Mouse (Mus musculus) neural tube, embryonic 15.5 days (tissue): ENCODE results near the gene Tenm3. TPM values are rescaled to one million over a fixed set of nuclear protein-coding genes. Genes with fewer than 3 reads are reported as not detected.

ENCODE experiments used
- ATAC-seq: fragments of 200-750 bp; cut with Nextera tagmentation; 2 replicates; pipeline ENCODE4 v1.8.0; 2017; ENCODE audit warnings: mild to moderate bottlenecking, moderate TSS enrichment, moderate library complexity; ENCODE audit not compliant: low FRiP score
- H3K27ac ChIP-seq: fragments of 300-500 bp; sonication (generic); replicated peaks from 2 replicates; pipeline ENCODE4 v1.5.1; 2015; ENCODE audit warnings: mild to moderate bottlenecking, inconsistent platforms
- H3K27me3 ChIP-seq: fragments of 300-500 bp; sonication (generic); replicated peaks from 2 replicates; pipeline ENCODE4 v1.6.1; 2015; ENCODE audit warnings: inconsistent platforms
- H3K36me3 ChIP-seq: fragments of 300-500 bp; sonication (generic); 2 replicates; pipeline ENCODE4 v1.6.1; 2015; ENCODE audit warnings: inconsistent platforms
- H3K4me1 ChIP-seq: fragments of 300-500 bp; sonication (generic); 2 replicates; pipeline ENCODE4 v1.6.1; 2015; ENCODE audit warnings: inconsistent platforms
- H3K4me2 ChIP-seq: fragments of 300-500 bp; sonication (generic); 2 replicates; pipeline ENCODE4 v1.6.1; 2015; ENCODE audit warnings: inconsistent platforms, mild to moderate bottlenecking, moderate library complexity
- H3K4me3 ChIP-seq: fragments of 300-500 bp; sonication (generic); replicated peaks from 2 replicates; pipeline ENCODE4 v1.5.1; 2015; ENCODE audit warnings: mild to moderate bottlenecking, inconsistent platforms
- H3K9ac ChIP-seq: fragments of 300-500 bp; sonication (generic); replicated peaks from 2 replicates; pipeline ENCODE4 v1.6.1; 2015; ENCODE audit warnings: mild to moderate bottlenecking, inconsistent platforms
- H3K9me3 ChIP-seq: fragments of 300-500 bp; sonication (generic); replicated peaks from 2 replicates; pipeline ENCODE4 v1.6.1; 2016; ENCODE audit warnings: inconsistent platforms
- WGBS: fragments of 180-500 bp; shearing (Covaris S2); methylation state at CpG from one replicate; pipeline ENCODE4 v1.1.7; 2015; ENCODE audit warnings: mixed read lengths; 5-methylcytosine and 5-hydroxymethylcytosine counted together
- polyA plus RNA-seq: library from polyadenylated mRNA; unstranded; fragments of >200 nt; fragmentation: Nextera tagmentation; extraction: Ambion mirVana; gene quantifications from 2 replicates; pipeline ENCODE4 v1.2.1, GENCODE M21; 2015

Tenm3 gene
- polyA plus RNA-seq, 1 experiment from 2014 or later, result 37.7 TPM

- H3K9me3 ChIP-seq, result no peaks in the 10 kb centered on the region
- 54% methylated on average over 10 of the region's 10 CpGs for WGBS
- H3K4me2 ChIP-seq, result no peak overlapping the region
- H3K27me3 ChIP-seq, result no peaks in the 10 kb centered on the region
- H3K4me1 ChIP-seq, result peaks cover 7% of the 10 kb centered on the region; the same call in 1 of the 2 replicates
- ATAC-seq, result no peak
- H3K27ac ChIP-seq, result no peak overlapping the region
- H3K9ac ChIP-seq, result no peak overlapping the region
- H3K36me3 ChIP-seq, result no peaks in the 10 kb centered on the region
- H3K4me3 ChIP-seq, result no peak overlapping the region
These were observed 275.7 kb downstream of the Tenm3 start for GRCm38 (mm10) chr8:48567929-48568607.

DNA sequence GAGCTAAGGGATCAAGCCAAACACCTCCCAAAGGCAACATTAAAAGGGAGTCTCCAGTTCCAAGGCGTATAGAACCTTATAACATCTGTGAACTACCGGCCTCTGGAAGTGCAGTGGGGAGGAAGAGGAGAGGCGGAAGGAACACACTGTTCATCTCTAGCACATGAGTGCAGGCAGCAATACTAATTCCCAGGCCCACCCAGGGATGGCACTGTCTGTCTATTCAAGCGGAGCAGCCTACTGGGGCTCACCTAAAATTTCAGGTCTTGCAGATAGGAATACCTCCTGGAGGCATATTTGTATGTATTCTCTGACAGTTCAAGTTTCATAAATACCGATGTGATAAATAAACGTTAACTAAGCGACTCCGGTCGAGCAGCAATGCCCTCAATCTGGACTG is 283.5 kb downstream of the Tenm3 start:
- Histone ChIP-seq H3K4me3 (no peak overlapping the region), H3K36me3 (no peaks in the 10 kb centered on the region), H3K9ac (no peak overlapping the region), H3K9me3 (no peaks in the 10 kb centered on the region), H3K27me3 (no peaks in the 10 kb centered on the region), H3K4me1 (no peaks in the 10 kb centered on the region), H3K4me2 (no peak overlapping the region), H3K27ac (no peak overlapping the region)
- no peak for ATAC-seq
- 66% methylated on average over 9 of the region's 9 CpGs for WGBS

DNA sequence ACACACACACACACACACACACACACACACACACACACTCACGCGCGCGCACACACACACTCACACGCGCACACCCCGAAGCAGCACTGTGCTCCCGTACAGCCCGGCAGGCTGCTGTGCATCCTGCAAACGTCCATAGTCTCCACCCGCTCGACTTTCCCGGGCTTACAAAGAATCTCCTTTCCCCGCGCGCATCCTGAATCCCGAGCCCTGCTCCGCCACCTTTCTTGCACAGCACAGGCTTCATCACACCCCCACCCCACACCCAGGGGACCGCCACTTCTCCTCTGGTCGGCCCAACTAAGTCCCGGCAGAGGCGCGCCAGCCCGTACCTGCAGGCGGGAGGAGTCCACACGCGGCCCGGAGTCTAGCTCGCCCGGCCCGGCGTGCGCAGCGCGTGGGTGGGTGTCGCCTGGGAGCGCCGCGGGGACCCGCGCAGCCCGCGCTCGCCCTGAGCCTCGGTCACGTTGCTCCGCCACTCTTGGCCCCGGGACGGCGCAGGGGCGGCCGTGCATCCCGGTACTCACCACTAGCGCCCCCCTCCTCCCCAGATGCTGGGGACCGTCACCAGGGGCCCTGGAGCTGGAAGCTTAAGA is 288.1 kb downstream of the Tenm3 start:
- Histone ChIP-seq H3K36me3 (no peaks in the 10 kb centered on the region), H3K4me1 (peaks cover 7% of the 10 kb centered on the region), H3K27me3 (no peaks in the 10 kb centered on the region), H3K4me3 (peak overlapping the region; percentile 85), H3K27ac (peak overlapping the region; percentile 96), H3K9ac (peak overlapping the region; percentile 91), H3K4me2 (peak overlapping the region; percentile 92), H3K9me3 (no peaks in the 10 kb centered on the region)
- peak; percentile 89 for ATAC-seq
- under 1% methylated on average over 55 of the region's 55 CpGs for WGBS

DNA sequence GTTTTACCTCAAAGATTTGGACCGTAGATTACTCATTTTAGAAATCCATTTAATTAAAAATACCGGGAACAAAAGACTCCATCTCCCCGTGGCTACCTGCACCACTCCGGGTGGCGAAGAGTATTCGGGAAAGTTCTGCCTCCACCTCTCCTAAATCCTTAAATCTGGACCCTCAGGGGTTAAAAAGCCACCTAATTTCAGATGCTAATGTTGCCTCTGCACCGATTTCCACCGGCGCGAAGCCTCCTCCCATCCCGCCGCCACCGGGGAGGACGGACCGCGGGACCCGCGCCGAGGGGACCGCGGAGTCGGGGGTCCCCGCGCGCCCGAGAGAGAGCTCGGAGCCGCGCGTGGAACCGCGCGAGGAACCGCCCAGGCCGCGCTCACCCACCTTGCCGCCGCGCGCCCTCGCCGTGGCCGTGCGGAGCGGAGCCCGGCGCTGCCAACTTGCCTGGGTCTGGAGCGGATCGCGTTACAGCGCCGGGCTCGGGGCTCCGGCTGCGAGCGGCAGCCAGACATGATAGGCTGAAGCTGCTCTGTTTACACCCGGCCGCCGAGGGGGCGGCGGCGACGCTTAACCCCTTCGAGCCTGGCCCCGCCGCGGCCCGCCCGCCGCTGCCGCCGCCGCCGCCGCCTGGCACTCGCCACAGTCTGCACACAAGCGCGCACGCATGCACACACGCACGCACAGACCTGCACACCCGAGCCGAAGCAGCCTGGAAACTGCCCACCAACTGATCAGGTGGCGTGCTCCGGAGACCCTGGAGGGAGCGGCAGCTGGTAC is 288.8 kb downstream of the Tenm3 start:
- H3K9ac ChIP-seq, result peak overlapping the region; percentile 91
- H3K4me3 ChIP-seq, result peak overlapping the region; percentile 85
- no peaks in the 10 kb centered on the region for H3K27me3 ChIP-seq
- no peaks in the 10 kb centered on the region for H3K36me3 ChIP-seq
- peak; percentile 94 for ATAC-seq
- peaks cover 14% of the 10 kb centered on the region for H3K4me1 ChIP-seq
- H3K9me3 ChIP-seq, result no peaks in the 10 kb centered on the region
- peak overlapping the region; percentile 92 for H3K4me2 ChIP-seq
- peak overlapping the region; percentile 96 for H3K27ac ChIP-seq
- WGBS, result under 1% methylated on average over 68 of the region's 86 CpGs

DNA sequence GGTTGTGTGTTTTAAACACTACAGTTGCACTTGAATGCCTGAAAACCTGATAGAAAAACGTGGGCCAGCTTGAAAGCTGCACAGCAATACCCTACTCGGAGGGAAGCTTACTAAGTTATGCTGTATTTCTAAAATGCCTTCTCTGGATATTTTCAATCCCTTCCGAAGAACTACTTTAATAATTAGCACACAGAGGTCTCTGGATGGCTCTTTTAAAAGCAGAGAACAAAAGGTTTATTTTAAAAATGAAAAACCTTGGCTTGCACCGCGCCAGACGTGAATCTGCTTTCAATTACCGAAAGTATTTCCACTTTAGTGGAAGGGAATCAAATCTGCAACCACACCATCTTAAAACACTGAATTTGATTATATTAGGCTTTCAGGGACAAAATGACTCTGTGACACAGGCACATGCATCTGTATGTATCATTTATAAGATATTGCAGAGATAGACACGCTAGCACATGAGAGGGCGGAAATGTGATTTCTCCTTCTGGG is 289.9 kb downstream of the Tenm3 start:
- Histone ChIP-seq H3K27ac (peak overlapping the region; percentile 64), H3K9ac (peak overlapping the region; percentile 91), H3K27me3 (no peaks in the 10 kb centered on the region), H3K36me3 (no peaks in the 10 kb centered on the region), H3K4me2 (peak overlapping the region; percentile 92), H3K9me3 (no peaks in the 10 kb centered on the region), H3K4me1 (peaks cover 18% of the 10 kb centered on the region), H3K4me3 (peak overlapping the region; percentile 85)
- no peak for ATAC-seq
- 2% methylated on average over 9 of the region's 9 CpGs for WGBS

- WGBS, result 41% methylated on average over 2 of the region's 2 CpGs
- no peak overlapping the region for H3K4me3 ChIP-seq
- H3K36me3 ChIP-seq, result no peaks in the 10 kb centered on the region
- no peak for ATAC-seq
- no peak overlapping the region for H3K27ac ChIP-seq
- H3K9me3 ChIP-seq, result no peaks in the 10 kb centered on the region
- no peak overlapping the region for H3K9ac ChIP-seq
- H3K4me2 ChIP-seq, result peak overlapping the region; percentile 32
- peaks cover 18% of the 10 kb centered on the region for H3K4me1 ChIP-seq
- no peaks in the 10 kb centered on the region for H3K27me3 ChIP-seq
These were observed 291.4 kb downstream of the Tenm3 start for GRCm38 (mm10) chr8:48552306-48552705.

- no peaks in the 10 kb centered on the region for H3K36me3 ChIP-seq
- H3K4me3 ChIP-seq, result no peak overlapping the region
- no peaks in the 10 kb centered on the region for H3K27me3 ChIP-seq
- no peaks in the 10 kb centered on the region for H3K9me3 ChIP-seq
- no peak for ATAC-seq
- peak overlapping the region; percentile 29 for H3K4me2 ChIP-seq
- H3K27ac ChIP-seq, result no peak overlapping the region
- no peak overlapping the region for H3K9ac ChIP-seq
- 67% methylated on average over 5 of the region's 5 CpGs for WGBS
- H3K4me1 ChIP-seq, result peaks cover 18% of the 10 kb centered on the region
These were observed 292.4 kb downstream of the Tenm3 start for GRCm38 (mm10) chr8:48551370-48551769.

GRCm38 (mm10) chr8:48548908-48549307 is 294.8 kb downstream of the Tenm3 start:
- no peak overlapping the region for H3K27ac ChIP-seq
- no peaks in the 10 kb centered on the region for H3K36me3 ChIP-seq
- no peak overlapping the region for H3K4me2 ChIP-seq
- WGBS, result 88% methylated on average over 9 of the region's 9 CpGs
- H3K9ac ChIP-seq, result no peak overlapping the region
- no peak overlapping the region for H3K4me3 ChIP-seq
- peaks cover 22% of the 10 kb centered on the region for H3K4me1 ChIP-seq
- no peaks in the 10 kb centered on the region for H3K9me3 ChIP-seq
- H3K27me3 ChIP-seq, result no peaks in the 10 kb centered on the region
- no peak for ATAC-seq

DNA sequence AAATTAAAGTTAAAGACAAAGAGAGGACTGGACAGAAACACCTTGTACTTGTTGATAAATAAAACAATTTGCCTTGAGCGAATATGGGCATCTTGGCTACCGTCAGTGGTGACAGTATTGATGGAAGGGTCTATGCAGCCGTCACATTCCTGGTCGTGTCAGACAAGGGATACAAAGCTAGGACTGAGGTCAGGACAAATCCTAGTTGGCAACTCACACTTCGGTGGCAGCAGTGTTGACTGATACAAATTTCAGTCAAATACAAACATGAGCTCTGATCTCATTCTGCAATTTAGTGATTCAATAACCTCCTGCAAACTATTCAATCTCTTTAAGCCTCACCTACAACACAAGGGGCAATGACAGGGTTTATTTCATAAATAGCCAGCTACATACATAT is 298.1 kb downstream of the Tenm3 start:
- Histone ChIP-seq H3K9me3 (no peaks in the 10 kb centered on the region), H3K36me3 (no peaks in the 10 kb centered on the region), H3K4me2 (no peak overlapping the region), H3K27me3 (no peaks in the 10 kb centered on the region), H3K4me3 (no peak overlapping the region), H3K9ac (no peak overlapping the region), H3K4me1 (peaks cover 26% of the 10 kb centered on the region), H3K27ac (no peak overlapping the region)
- 81% methylated on average over 5 of the region's 5 CpGs for WGBS
- ATAC-seq, result no peak

GRCm38 (mm10) chr8:48544840-48545239 is 298.9 kb downstream of the Tenm3 start:
- Histone ChIP-seq H3K4me3 (no peak overlapping the region), H3K27me3 (no peaks in the 10 kb centered on the region), H3K4me1 (peaks cover 24% of the 10 kb centered on the region), H3K36me3 (no peaks in the 10 kb centered on the region), H3K9ac (no peak overlapping the region), H3K4me2 (no peak overlapping the region), H3K9me3 (no peaks in the 10 kb centered on the region), H3K27ac (no peak overlapping the region)
- no peak for ATAC-seq
- WGBS, result 64% methylated on average over 7 of the region's 7 CpGs

DNA sequence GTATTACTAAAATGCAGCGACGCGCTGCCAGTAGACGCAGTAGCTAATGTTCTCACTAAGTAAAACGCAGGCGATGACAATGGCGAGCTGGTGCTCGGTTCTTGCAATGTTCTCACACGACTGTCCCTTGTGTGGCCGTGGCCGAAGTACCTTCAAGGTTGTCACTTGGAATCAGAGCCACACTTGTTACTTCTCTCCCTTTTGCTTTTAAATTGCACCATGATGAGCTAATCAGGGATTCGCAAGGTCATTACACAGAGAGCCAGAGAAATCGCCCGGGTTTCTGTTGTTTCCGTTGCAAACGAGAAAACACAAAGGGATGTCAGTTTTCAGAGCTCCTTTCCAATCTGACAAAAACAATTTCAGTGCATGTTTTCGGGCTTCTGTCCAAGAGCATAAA is 301.6 kb downstream of the Tenm3 start:
- no peaks in the 10 kb centered on the region for H3K36me3 ChIP-seq
- H3K9me3 ChIP-seq, result no peaks in the 10 kb centered on the region
- H3K4me2 ChIP-seq, result 0 out of 2 replicates have a peak overlapping the region, but pooled peaks have one; percentile 1

More for the DNA sequence above, 301.6 kb downstream of the Tenm3 start:
- Histone ChIP-seq H3K27me3 (no peaks in the 10 kb centered on the region), H3K4me3 (no peak overlapping the region), H3K9ac (no peak overlapping the region), H3K4me1 (peaks cover 22% of the 10 kb centered on the region), H3K27ac (no peak overlapping the region)
- WGBS, result 66% methylated on average over 17 of the region's 17 CpGs
- ATAC-seq, result no peak
